Mouse (Mus musculus): ENCODE measurements around the gene Rbm12.

The Rbm12 gene

DNA sequence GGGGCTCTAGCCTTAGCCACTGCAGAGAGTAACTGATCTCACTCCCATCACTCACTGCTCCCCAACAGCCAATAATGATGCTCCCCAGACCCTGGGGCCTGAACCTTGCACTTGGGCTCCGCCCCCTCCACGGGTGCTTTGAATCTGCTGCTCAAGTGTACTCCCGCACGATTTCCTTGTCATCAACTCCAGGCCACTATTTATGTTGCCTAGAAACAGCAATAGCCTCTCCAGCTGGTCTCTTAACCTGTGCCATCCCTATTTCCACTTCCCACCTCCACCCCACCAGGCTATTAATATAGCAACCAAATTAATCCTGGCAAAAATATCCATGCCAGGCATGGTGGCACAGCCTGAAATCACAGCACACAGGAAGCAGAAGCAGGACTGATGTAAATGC is 32.1 kb downstream of the Rbm12 start:
- no peak for DNase-seq (ENCODE audit: low spot score)

DNA sequence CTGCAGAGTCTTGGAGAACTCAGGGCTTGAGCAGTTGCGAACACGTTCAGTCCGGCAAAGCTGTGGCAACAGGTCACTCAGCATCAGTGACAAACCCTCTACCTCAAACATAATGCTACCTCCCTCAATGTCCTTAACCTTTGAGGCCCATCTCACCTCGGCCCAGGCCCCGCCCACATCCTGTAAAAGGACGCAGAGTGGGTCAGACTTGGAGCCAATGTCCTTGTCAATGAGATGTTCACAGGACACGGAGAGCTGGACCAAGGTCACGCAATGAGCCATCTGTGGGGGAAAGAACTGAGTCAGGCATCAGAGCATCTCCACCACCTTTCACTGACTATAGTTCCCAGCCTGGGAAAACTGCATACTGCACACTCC is 32.6 kb downstream of the Rbm12 start:
- DNase-seq (ENCODE audit: low spot score) = no peak

DNA sequence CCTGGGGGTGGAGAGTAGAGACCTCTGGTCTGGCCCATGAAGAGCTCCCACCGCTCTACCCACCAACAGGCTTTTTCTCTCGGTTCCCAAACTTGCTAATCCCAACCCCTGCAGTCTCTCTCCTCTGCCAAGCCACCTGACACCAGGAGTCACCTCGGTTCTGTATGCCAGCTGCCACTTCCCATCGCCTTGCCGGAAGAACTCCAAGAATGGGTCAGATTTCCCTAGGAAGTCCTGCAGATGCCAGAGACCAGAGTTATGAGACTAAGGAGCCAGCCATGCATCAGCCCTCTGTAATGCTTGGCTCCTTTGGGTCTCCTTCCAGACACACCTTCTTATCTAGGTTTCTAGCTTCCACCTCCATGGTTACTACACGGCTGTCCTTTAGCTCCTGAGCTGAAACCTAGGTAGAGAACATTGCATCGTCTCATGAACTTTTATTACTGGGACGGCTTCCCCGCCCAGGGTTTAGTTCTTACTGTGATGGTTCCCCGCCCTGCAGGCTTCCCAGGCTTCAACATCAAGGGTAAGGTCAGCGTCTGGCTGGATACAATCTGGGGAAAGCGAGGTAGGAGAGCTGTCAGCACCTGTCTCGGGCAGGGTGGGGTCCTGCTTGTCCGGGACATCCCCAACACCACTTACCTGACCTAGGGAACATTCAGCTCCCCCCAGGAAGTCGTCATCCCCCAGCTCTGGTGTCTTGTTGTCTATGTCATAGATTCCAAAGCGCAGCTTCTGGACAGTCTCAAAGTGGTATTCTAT is 33.2 kb downstream of the Rbm12 start:
- no peak for DNase-seq (ENCODE audit: low spot score)

- DNase-seq (ENCODE audit: low spot score) = no peak
Measured at GRCm38 (mm10) chr2:156077461-156077860, 34.3 kb downstream of the Rbm12 start.

- DNase-seq (ENCODE audit: low spot score) = peak; percentile 61
Measured at GRCm38 (mm10) chr2:156073725-156074124, 38.1 kb downstream of the Rbm12 start.

GRCm38 (mm10) chr2:156071236-156071635 is 40.5 kb downstream of the Rbm12 start:
- DNase-seq (ENCODE audit: low spot score) = no peak

DNA sequence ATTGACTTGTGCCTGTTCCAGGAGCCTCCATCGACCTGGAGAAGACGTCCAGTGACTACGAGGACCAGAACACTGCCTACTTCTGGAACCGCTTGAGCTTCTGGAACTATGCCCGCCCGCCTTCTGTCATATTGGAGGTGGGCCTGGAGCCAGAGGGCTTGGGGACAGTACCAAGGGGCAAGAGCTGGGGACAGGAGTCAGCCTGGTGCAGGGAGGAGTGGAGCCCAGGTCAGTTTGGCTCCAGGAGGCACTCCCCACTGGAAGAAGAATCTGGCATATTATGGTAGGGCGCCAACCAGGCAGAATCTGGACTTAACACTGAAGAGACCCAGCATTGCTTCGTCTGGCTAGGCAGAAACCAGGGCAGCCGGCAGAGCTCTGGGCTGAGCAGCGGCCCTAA is 43.9 kb downstream of the Rbm12 start:
- peak; percentile 47 for DNase-seq (ENCODE audit: low spot score)

DNA sequence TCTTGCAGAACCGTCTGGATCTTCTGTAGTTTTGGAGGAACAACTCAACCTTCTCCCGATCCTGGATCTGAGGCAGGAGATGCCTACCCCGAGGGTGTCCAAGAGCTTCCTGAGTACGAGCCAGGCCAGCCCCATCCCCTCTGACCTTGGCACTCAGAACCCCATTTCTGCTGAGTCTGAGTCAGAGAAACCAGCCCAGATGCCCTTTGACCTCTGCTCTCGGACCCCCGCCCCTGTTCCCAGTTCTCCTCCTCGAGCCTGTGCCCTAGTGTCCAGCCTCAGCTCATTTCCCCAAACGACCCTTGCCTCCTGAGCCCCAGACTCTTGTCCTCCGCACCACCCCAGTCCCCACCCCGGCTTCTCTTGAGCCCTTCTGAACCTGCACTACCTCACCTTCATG is 45.7 kb downstream of the Rbm12 start:
- no peak for DNase-seq (ENCODE audit: low spot score)

- DNase-seq (ENCODE audit: low spot score) = peak; percentile 90
Measured at GRCm38 (mm10) chr2:156065099-156066041, 46.4 kb downstream of the Rbm12 start, which contains the start of gene Spag4. TSS of gene Spag4 (plus strand) at chr2:156065175.

DNA sequence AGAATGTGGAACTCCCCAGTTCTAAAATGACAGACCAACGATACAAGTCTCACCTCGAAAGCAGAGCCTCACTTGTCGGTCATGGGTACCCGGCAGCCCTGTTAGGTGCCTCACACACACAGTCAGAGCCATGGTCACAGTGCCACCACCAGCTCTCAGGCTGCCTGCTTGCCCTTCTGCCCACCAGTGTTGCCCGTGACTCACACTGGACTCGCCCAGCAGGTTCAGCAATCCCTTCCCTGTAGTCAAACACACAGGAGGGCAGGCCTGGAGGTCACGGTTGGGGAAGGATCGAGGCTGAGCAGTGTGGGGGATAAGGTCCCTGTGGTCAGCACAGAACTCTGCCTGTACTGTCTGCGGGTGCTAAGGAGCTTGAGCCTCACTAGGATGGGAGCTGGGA is 59.0 kb downstream of the Rbm12 start, which contains the start of gene Fer1l4:
Fer1l4 (minus strand) TSS at position 132 of the 400 bp plus-strand sequence.
- DNase-seq (ENCODE audit: low spot score) = no peak

GRCm38 (mm10) chr2:156047929-156048328 is 63.8 kb downstream of the Rbm12 start:
- no peak for DNase-seq (ENCODE audit: low spot score)

DNA sequence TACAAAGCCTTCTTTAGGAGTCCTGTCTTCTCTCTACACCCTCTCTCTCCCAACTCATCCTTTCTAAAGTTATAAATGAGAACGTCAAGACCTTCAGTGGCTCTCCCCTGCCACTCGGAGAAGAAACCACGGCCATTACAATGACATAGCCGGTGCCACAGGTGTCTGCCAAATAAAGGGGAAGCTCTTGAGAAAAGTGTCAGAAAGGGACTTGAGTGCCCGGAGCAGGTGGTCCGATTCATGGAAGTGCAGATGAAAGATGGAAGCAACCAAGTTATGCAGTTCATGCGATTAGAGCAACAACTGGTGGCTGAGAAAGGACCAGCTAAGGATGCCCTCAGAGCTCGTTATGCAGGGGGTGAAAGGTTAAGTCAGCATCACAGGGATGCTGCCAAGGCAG is 68.9 kb downstream of the Rbm12 start:
- DNase-seq (ENCODE audit: low spot score) = no peak

Data from testis, postnatal 10 days (tissue).